Mouse (Mus musculus): ENCODE data around the gene Acan.

Acan gene

DNA sequence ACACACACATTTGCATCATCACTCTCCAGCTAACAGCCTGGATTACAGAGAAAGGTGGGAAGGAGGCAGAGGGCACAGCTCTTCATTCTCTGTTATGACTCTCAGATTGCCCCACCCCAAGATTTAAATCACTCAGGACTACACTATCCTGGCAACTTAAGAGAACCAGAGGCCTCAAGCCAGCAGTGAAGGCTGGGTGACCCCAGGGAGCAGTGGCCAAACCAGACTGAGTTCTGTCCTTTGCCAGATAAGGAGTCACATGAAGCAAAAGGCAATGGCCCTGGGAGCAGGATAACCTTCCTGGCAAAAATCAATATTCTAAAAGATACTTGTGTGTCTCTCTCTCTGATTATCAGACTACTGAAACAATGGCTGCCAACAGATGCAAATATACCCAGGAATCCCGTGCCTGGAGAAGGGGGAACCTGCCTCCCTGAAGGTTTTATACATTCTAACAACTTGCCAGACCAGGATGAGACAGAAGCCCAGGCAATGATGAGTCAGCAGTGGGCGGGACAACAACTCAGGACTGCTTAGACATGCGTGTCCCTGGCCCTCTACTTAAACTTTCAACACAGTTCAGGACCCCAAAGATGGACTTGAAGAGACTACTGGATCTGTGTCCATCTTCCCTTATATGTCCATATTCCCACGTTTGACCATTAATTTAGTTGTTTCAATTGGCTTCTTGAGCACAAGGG, 86.8 kb downstream of the Acan start:
- DNase-seq (ENCODE audit: low spot score), result peak; percentile 8

DNA sequence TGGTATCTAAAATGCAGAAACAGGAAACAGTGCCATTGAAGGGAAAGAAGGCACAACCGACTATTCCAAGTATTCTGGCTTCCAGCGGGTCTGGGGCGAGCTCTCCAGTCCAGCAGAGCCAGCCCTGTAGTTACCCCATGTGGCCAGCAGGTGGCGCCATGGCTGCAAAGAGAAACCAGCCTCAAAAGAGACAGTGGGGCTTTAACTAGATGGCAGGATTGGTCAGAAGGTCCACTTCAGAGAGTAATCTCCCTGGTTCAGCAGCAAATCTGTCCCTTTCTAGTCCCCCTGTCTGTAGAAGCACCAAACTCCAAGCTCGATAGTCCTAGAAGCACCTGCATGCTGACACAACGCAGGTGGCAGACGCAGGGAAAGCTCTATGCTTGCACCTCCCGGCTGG, 87.6 kb downstream of the Acan start:
- DNase-seq (ENCODE audit: low spot score), result peak; percentile 76

DNA sequence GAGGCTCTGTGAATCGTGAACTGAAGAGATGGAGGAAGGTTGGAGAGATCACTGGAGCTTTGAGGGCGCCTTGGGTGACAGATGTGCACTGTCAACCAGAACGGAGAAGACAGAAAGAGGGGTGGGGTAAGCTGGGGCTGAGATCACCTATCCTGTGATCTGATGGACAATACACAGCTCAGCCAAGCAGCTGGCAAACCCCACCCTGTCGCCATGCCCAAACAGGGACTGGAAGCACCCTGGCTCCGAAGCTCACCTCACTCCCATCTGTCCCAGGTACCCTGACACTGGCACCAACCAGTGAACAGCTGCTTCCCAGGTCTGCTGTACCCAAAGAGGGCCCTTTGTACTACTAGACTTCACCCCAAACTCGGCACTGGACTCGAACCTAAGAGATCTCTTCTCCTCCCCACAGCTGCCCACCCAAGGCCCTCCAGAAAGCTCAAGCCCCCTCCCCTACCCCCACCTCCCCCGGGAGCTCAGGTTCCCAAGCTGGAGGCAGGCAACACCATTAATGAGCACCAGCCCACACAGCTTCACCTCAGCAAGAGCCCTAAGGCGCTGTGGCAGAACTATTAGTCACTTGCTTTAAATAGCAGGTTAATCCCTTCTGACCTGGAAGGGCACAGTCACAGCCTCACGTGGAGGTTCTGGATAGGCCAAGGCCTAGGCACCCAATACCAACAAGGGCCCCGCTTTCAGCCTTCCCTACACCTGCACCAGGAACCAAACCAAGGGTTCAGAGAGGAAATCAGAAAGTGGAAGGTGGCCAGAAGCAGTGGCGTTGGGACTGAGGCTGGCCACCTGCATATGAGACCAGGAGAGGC, 93.9 kb downstream of the Acan start:
- DNase-seq (ENCODE audit: low spot score), result no peak

DNA sequence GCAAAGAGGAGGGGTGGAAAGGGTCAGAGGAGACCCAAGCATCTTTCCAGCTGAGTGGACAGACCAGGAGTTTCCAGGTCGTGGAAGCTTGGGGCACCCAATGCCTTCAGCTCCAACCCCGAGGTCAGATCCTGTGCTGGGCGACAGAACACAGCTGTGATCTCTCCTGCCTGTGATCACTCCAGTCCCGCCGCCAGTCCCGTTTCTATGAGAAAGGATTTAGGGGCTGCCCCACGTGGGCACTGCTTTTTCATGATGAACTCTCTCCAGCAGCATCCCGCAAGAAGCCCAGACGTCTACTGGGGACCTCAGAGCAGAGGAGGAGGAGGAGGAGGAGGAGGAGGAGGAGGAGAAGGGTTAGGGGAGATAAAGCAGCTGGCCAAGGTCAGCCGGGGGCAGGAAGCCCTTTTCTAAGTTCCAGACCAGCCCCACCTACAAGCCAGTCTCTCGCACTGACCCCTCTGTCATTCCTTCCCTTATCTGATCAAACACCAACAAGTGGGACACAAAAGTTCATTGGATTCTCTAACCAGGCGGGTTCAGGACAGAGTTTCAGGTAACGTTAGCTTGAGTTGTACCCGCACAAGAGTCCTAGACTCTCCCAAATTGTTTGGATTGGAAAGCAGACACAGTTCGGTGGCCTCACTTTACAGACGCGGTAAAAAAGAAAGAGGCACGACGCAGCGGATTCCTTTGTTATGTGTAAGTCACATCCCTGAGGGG, 94.8 kb downstream of the Acan start:
- DNase-seq (ENCODE audit: low spot score), result no peak

DNA sequence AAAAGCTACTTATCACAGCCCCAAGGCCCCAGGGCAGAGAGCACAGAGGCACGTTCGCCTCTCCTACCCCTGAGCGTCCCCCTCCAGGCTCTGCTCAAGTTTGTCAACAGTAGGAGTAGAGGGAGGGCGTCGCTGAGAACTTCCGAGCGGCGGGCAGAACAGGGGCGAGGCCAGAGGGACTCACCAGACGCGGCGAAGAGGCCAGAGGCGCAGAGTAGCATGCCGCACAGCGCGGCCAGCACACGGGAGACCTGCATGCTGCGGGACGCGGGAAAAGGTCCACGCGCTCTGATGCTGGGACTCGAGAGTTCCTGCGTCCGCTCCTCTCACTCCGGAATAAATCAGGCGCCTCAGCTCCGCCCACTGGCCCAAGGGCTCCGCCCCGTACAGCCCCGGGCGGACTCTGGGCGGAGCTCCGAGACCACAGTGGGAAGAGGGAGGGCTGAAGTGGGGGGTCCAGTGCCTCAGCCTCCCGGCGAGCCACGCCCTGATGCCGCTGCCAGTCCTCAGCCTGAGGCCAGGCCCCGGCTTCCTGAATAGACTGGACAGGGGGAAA, 95.5 kb downstream of the Acan start, which contains the start of gene Mfge8:
Gene Mfge8, minus strand, starts transcription at position 350 of the 556 bp plus-strand sequence.
- DNase-seq (ENCODE audit: low spot score), result peak; percentile 68

DNA sequence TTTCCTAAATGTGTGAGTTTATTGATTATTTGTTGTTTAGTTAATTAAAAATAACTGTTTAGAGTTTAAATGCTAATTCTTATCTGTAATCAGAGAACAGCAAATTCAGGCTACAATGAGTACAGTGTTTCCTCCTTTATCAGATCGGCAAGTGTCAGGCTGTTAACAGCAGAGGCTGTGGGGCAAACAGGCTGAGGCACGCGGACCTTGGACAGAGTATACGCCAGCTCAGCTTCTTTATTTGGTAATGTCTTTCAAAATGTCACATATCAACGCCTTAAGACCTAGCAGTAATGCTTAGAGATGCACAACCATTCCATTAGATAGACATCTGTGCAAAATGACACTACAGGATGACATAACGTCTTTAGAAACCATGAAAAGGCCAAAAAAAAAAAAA, 96.2 kb downstream of the Acan start:
- no peak for DNase-seq (ENCODE audit: low spot score)

DNA sequence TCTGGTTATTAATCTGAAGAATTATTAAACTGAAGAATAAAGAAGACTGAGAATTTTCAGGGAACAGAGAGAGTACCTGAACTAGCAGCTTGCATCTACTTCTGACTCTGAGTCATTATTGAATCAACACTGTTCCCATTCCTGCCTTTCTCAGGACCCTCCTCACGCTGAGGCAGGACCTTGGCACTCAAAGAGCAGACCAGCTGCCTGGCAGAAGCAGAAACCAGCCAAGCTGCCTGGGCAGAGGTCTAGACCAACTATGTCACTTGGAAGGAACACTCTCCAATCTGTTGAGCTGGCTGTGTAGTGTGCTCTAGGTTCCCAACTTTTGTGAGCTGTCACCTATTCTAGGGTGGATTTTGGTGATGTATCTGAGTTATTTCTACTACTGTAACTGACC, 106.1 kb downstream of the Acan start:
- DNase-seq (ENCODE audit: low spot score), result no peak

All from adipocyte (in vitro differentiated cells).